Mouse (Mus musculus): ENCODE data around the gene Enox2. TPM values are rescaled to one million over a fixed set of nuclear protein-coding genes. Genes with fewer than 3 reads are reported as not detected.

The Enox2 gene
- polyA plus RNA-seq, 1 experiment from 2014 or later: 10.7 TPM

Other genes starting within 250 kb of the Enox2 start
- 1.7 and 2.0 TPM in 2 replicates for gene Arhgap36, start 175.7 kb upstream of the Enox2 start, polyA plus RNA-seq (2014; fragmentation: Nextera tagmentation; extraction: Ambion mirVana)